Mouse (Mus musculus): ENCODE results near the gene Elmo1.

- TF ChIP-seq POLR2A (IDR thresholded peaks at IDR 0.05; ENCODE audit: insufficient read length, low read depth) (no peak), POLR2AphosphoS2 (IDR thresholded peaks at IDR 0.05; ENCODE audit: insufficient read length, low read depth) (no peak)
Observed at GRCm38 (mm10) chr13:20118909-20119308, 28.5 kb downstream of the Elmo1 start.
